Mouse (Mus musculus): ENCODE data around the gene Dmd. TPM values are rescaled to one million over a fixed set of nuclear protein-coding genes. Genes with fewer than 3 reads are reported as not detected.

Gene Dmd
- polyA plus RNA-seq, 1 experiment from 2014 or later: 35.9 TPM

DNA sequence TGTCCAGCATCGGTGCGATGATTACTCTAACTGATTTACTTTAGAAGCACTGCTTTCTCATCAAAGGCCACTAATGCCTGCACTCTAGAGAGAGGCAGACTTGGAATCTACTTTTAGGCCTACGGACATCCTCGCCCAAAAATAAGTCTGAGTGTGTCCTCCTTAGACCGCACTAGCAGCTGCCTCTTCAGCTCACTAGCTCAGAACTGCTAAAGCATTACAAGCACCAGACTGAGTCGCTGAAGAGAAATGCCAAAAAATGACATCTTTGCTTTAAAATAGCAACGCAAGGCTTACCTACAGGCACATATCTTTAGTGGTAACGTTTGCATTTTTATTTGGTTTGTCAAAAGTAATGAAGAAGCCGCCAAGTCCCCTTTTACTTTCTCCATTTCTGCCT, 2098.0 kb downstream of the Dmd start:
- no peak for ATAC-seq (replicated peaks; ENCODE audit: insufficient number of reproducible peaks, low FRiP score, low TSS enrichment)
- H3K36me3 ChIP-seq (ENCODE audit: control insufficient read depth, insufficient read depth, low read length): no peaks in the 10 kb centered on the region
- no peak overlapping the region for H3K27ac ChIP-seq (ENCODE audit: low read depth, low read length)
- 76% methylated on average over 9 of the region's 9 CpGs for WGBS (ENCODE audit: insufficient replicate concordance)
- no peaks in the 10 kb centered on the region for H3K4me1 ChIP-seq (ENCODE audit: control insufficient read depth, insufficient read depth, low read length)
- no peak overlapping the region for H3K9ac ChIP-seq (ENCODE audit: low read depth, low read length)
- H3K4me3 ChIP-seq (ENCODE audit: low read depth, low read length): no peak overlapping the region
- H3K27me3 ChIP-seq (ENCODE audit: control insufficient read depth, insufficient read depth, low read length): no peaks in the 10 kb centered on the region
- no peaks in the 10 kb centered on the region for H3K9me3 ChIP-seq (replicated peaks; ENCODE audit: control insufficient read depth, low read length)
- H3K4me2 ChIP-seq: no peak overlapping the region

- ATAC-seq (replicated peaks; ENCODE audit: insufficient number of reproducible peaks, low FRiP score, low TSS enrichment): peak; percentile 91
- WGBS (ENCODE audit: insufficient replicate concordance): 15% methylated on average over 47 of the region's 47 CpGs
Observed at GRCm38 (mm10) chrX:85048141-85049110, 2099.8 kb downstream of the Dmd start.

GRCm38 (mm10) chrX:85049593-85049992, 2100.9 kb downstream of the Dmd start:
- no peak for ATAC-seq (replicated peaks; ENCODE audit: insufficient number of reproducible peaks, low FRiP score, low TSS enrichment)
- 50% methylated on average over 3 of the region's 3 CpGs for WGBS (ENCODE audit: insufficient replicate concordance)
- Histone ChIP-seq H3K4me2 (peak overlapping the region; percentile 67), H3K4me3 (ENCODE audit: low read depth, low read length) (no peak overlapping the region), H3K9ac (ENCODE audit: low read depth, low read length) (no peak overlapping the region), H3K27me3 (ENCODE audit: control insufficient read depth, insufficient read depth, low read length) (no peaks in the 10 kb centered on the region), H3K27ac (ENCODE audit: low read depth, low read length) (no peak overlapping the region), H3K36me3 (ENCODE audit: control insufficient read depth, insufficient read depth, low read length) (no peaks in the 10 kb centered on the region), H3K4me1 (ENCODE audit: control insufficient read depth, insufficient read depth, low read length) (no peaks in the 10 kb centered on the region), H3K9me3 (replicated peaks; ENCODE audit: control insufficient read depth, low read length) (no peaks in the 10 kb centered on the region)

More at GRCm38 (mm10) chrX:85048141-85049110, 2099.8 kb downstream of the Dmd start:
- Histone ChIP-seq H3K27ac (ENCODE audit: low read depth, low read length) (0 out of 2 replicates have a peak overlapping the region, but pooled peaks have one; percentile 10), H3K9me3 (replicated peaks; ENCODE audit: control insufficient read depth, low read length) (no peaks in the 10 kb centered on the region), H3K36me3 (ENCODE audit: control insufficient read depth, insufficient read depth, low read length) (no peaks in the 10 kb centered on the region), H3K4me2 (peak overlapping the region; percentile 67), H3K27me3 (ENCODE audit: control insufficient read depth, insufficient read depth, low read length) (no peaks in the 10 kb centered on the region), H3K4me3 (ENCODE audit: low read depth, low read length) (peak overlapping the region; percentile 56), H3K4me1 (ENCODE audit: control insufficient read depth, insufficient read depth, low read length) (no peaks in the 10 kb centered on the region), H3K9ac (ENCODE audit: low read depth, low read length) (peak overlapping the region; percentile 71)

DNA sequence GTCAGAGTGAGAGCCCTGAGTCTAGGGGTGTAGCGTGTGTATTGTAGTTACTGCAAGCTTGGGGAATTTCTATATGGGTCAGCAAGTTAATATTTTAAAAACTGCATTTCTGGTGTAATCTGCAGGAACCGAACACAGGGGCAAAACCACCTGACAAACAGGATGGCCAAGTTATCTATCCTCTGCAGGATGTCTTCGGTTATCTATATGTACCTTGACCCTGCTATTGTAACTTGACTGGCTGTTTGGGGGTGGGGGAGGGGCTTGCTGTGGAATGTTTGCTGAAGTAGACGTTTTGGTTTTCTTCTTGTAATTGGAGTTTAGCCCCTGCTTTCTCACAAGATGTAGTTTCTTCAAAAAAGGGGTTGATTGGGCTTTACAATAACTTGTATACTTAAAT, 2124.9 kb downstream of the Dmd start:
- Histone ChIP-seq H3K9ac (ENCODE audit: low read depth, low read length) (no peak overlapping the region), H3K27ac (ENCODE audit: low read depth, low read length) (no peak overlapping the region), H3K4me1 (ENCODE audit: control insufficient read depth, insufficient read depth, low read length) (no peaks in the 10 kb centered on the region), H3K36me3 (ENCODE audit: control insufficient read depth, insufficient read depth, low read length) (no peaks in the 10 kb centered on the region), H3K9me3 (replicated peaks; ENCODE audit: control insufficient read depth, low read length) (no peaks in the 10 kb centered on the region), H3K27me3 (ENCODE audit: control insufficient read depth, insufficient read depth, low read length) (no peaks in the 10 kb centered on the region), H3K4me2 (no peak overlapping the region), H3K4me3 (ENCODE audit: low read depth, low read length) (no peak overlapping the region)
- WGBS (ENCODE audit: insufficient replicate concordance): 46% methylated on average over 4 of the region's 4 CpGs
- ATAC-seq (replicated peaks; ENCODE audit: insufficient number of reproducible peaks, low FRiP score, low TSS enrichment): no peak

DNA sequence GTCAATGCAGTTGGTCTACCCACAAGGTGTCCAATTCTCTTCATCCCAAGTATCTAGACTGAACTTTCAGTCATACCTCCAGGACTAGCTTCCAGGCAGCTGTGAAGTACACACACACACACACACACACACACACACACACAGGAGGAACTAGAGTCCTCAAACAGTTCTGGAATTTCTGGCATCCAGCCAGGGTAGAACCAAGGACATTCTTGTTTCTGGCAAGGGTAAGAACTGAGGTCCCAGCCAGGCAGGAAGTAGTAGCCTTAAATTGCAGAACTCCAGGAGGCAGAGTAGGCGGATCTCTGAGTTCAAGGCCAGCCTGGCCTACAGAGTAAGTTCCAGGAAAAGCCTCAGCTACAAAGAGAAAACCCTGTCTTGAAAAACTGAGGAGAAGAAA, 2128.2 kb downstream of the Dmd start:
- Histone ChIP-seq H3K4me3 (ENCODE audit: low read depth, low read length) (no peak overlapping the region), H3K4me1 (ENCODE audit: control insufficient read depth, insufficient read depth, low read length) (no peaks in the 10 kb centered on the region), H3K36me3 (ENCODE audit: control insufficient read depth, insufficient read depth, low read length) (no peaks in the 10 kb centered on the region), H3K27me3 (ENCODE audit: control insufficient read depth, insufficient read depth, low read length) (no peaks in the 10 kb centered on the region), H3K27ac (ENCODE audit: low read depth, low read length) (no peak overlapping the region), H3K9me3 (replicated peaks; ENCODE audit: control insufficient read depth, low read length) (no peaks in the 10 kb centered on the region), H3K9ac (ENCODE audit: low read depth, low read length) (no peak overlapping the region), H3K4me2 (no peak overlapping the region)
- WGBS (ENCODE audit: insufficient replicate concordance): 80% methylated on average over 1 of the region's 1 CpGs
- no peak for ATAC-seq (replicated peaks; ENCODE audit: insufficient number of reproducible peaks, low FRiP score, low TSS enrichment)

DNA sequence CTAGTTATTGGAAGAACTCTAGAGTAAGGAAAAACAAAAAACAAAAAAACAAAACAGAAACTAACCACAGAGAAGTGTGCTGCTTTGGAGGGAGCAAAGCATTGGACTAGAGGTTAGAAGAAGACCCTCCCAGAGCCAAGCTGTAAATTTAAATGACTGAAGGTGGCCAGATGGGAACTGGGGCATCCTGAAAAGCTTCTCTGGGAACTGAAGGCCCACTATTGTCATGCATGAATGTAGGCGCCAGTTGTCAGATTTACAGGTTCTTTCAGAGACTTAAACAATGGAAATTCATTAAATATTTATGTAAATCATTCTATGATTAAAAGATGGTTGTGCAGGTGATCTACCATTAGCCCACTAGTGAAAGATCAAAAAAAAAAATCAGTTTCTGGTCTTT, 2128.9 kb downstream of the Dmd start:
- ATAC-seq (replicated peaks; ENCODE audit: insufficient number of reproducible peaks, low FRiP score, low TSS enrichment): no peak
- WGBS (ENCODE audit: insufficient replicate concordance): 75% methylated on average over 1 of the region's 1 CpGs

DNA sequence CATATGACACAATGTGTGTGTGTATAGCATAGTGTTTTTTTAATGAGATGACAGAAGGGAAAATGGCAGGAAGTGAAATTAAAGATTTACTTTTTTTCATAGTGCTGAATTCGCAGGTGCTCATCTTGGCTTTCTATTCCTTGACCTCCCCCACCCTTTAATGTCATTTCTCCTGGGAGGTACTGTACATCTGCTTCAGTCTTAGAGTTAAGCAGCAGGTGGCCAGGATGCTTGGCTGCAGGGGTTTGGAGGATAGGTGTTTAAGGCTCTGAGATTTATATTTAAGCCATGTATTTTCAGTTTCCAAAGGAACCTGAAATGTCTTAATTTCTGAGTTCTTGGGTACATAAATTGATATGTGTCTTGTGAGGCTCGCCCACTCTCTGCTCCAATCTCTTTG, 2130.5 kb downstream of the Dmd start:
- H3K4me2 ChIP-seq: no peak overlapping the region
- WGBS (ENCODE audit: insufficient replicate concordance): 62% methylated on average over 2 of the region's 2 CpGs
- H3K9me3 ChIP-seq (replicated peaks; ENCODE audit: control insufficient read depth, low read length): no peaks in the 10 kb centered on the region
- no peak overlapping the region for H3K4me3 ChIP-seq (ENCODE audit: low read depth, low read length)
- no peak overlapping the region for H3K9ac ChIP-seq (ENCODE audit: low read depth, low read length)
- H3K27ac ChIP-seq (ENCODE audit: low read depth, low read length): no peak overlapping the region
- H3K4me1 ChIP-seq (ENCODE audit: control insufficient read depth, insufficient read depth, low read length): no peaks in the 10 kb centered on the region
- H3K36me3 ChIP-seq (ENCODE audit: control insufficient read depth, insufficient read depth, low read length): no peaks in the 10 kb centered on the region
- no peak for ATAC-seq (replicated peaks; ENCODE audit: insufficient number of reproducible peaks, low FRiP score, low TSS enrichment)
- H3K27me3 ChIP-seq (ENCODE audit: control insufficient read depth, insufficient read depth, low read length): no peaks in the 10 kb centered on the region

More for the DNA sequence above, 2128.9 kb downstream of the Dmd start:
- no peak overlapping the region for H3K4me3 ChIP-seq (ENCODE audit: low read depth, low read length)
- no peaks in the 10 kb centered on the region for H3K36me3 ChIP-seq (ENCODE audit: control insufficient read depth, insufficient read depth, low read length)
- no peaks in the 10 kb centered on the region for H3K4me1 ChIP-seq (ENCODE audit: control insufficient read depth, insufficient read depth, low read length)
- no peak overlapping the region for H3K4me2 ChIP-seq
- no peaks in the 10 kb centered on the region for H3K27me3 ChIP-seq (ENCODE audit: control insufficient read depth, insufficient read depth, low read length)
- H3K9ac ChIP-seq (ENCODE audit: low read depth, low read length): no peak overlapping the region
- no peaks in the 10 kb centered on the region for H3K9me3 ChIP-seq (replicated peaks; ENCODE audit: control insufficient read depth, low read length)
- H3K27ac ChIP-seq (ENCODE audit: low read depth, low read length): no peak overlapping the region

DNA sequence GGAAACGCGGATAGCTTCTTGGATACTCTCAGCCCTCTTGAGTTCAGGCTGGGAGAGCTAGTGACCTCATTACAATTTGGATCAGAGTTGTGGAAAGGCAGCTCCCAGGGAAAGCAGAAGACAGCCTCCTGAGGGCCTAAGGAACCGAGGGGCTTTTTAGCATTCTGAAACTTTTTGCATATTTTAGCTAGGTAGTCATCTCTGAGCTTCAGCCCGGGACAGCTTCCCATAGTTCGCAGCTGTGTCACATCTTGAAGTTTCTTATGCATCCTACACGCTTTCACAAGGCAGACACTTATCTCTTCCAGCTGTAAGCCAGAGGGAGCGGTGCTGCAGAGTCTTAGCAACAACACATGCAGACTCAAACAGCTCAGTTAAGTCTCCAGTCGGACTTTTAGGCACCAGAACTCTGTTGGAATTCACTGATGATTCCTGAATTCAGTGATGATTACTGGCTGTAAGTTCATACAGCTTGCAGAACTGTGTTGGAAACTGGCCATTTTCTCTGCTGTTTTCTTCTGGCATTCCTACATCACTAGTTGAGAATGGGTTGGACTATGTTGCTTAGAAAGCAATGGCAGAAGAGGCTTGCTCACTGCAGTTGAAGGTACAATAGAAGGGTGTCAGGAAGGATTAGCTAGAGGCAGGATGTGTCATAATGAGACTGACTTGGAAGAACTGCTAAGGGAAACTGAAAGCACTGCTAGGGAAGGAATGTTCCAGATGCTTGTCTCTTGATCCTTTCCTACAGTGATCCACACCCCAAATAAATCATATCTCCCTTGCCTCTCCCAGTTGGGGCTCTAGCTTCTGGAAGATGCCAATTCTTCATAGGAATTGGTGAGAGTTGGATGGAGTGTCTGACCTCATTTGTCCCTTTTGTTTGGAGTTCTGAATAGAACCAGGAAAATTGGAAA, 2135.8 kb downstream of the Dmd start:
- Histone ChIP-seq H3K4me1 (ENCODE audit: control insufficient read depth, insufficient read depth, low read length) (no peaks in the 10 kb centered on the region), H3K27ac (ENCODE audit: low read depth, low read length) (no peak overlapping the region), H3K4me2 (no peak overlapping the region), H3K4me3 (ENCODE audit: low read depth, low read length) (no peak overlapping the region), H3K36me3 (ENCODE audit: control insufficient read depth, insufficient read depth, low read length) (no peaks in the 10 kb centered on the region), H3K9me3 (replicated peaks; ENCODE audit: control insufficient read depth, low read length) (no peaks in the 10 kb centered on the region), H3K9ac (ENCODE audit: low read depth, low read length) (no peak overlapping the region), H3K27me3 (ENCODE audit: control insufficient read depth, insufficient read depth, low read length) (no peaks in the 10 kb centered on the region)
- 44% methylated on average over 8 of the region's 8 CpGs for WGBS (ENCODE audit: insufficient replicate concordance)
- ATAC-seq (replicated peaks; ENCODE audit: insufficient number of reproducible peaks, low FRiP score, low TSS enrichment): no peak
